Comparison of ENCODE assay signal across 8 mouse cellular contexts in the genomic region with DNA sequence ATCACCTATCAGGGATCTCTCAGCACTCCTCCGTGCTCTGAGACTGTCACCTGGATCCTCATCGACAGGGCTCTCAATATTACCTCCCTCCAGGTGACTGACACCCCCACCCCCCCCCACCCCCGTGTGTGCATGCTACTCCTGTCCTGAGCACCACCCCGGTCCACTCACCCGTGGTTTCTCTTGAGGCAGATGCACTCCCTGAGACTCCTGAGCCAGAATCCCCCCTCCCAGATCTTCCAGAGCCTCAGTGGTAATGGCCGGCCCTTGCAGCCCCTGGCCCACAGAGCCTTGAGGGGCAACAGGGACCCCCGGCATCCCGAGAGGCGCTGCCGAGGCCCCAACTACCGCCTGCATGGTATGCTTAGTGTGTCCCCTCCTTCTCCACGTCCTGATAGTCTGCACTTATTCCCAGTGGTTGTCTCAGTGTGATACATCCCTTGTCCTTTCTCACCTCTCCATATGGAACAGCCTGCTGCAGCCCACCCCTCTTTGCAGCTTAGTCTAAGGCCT. TPM values are rescaled to one million over a fixed set of nuclear protein-coding genes. Genes with fewer than 3 reads are reported as not detected.
DNase-seq lines count a peak whose midpoint lies in the region; ATAC-seq lines count a peak whose summit lies in the region.

No protein-coding gene starts in this region.

- 36% methylated on average over 12 of the region's 12 CpGs for WGBS in heart, embryonic 14.5 days
- WGBS in hindbrain, embryonic 10.5 days, result 47% methylated on average over 12 of the region's 12 CpGs
- 36% methylated on average over 12 of the region's 12 CpGs for WGBS in midbrain, embryonic 12.5 days

- H3K27me3 ChIP-seq in heart, embryonic 14.5 days (ENCODE audit: control insufficient read depth, insufficient read depth, low read length), result peaks cover 19% of the 10 kb centered on the region
- H3K27me3 ChIP-seq in hindbrain, embryonic 10.5 days (ENCODE audit: insufficient read depth, poor library complexity, severe bottlenecking), result peaks cover 32% of the 10 kb centered on the region
- H3K27me3 ChIP-seq in midbrain, embryonic 12.5 days, result peaks cover 30% of the 10 kb centered on the region

- intact Hi-C loops in heart, postnatal 10 days (cut with DNase I), result no loop called here

- peak overlapping the region; percentile 89 to 90 for H3K27ac ChIP-seq in heart, embryonic 14.5 days (replicated peaks in 1 of 2; ENCODE audit: control insufficient read depth in 1 of 2, insufficient read depth in 1 of 2, low read depth in 2 of 2, low read length in 2 of 2)
- H3K27ac ChIP-seq in brown adipose tissue, adult 24 weeks (replicated peaks; ENCODE audit: low read depth, low read length), result peak overlapping the region; percentile 84
- peak overlapping the region; percentile 91 for H3K27ac ChIP-seq in hindbrain, embryonic 10.5 days
- H3K27ac ChIP-seq in midbrain, embryonic 12.5 days (replicated peaks), result peak overlapping the region; percentile 88

- H3K4me1 ChIP-seq in heart, embryonic 14.5 days (ENCODE audit: control insufficient read depth in 2 of 2, insufficient read depth in 2 of 2, low read length in 2 of 2), result peaks cover 28 to 51% of the 10 kb centered on the region in 2 experiments
- 0 out of 2 replicates have a peak, but pooled peaks cover 8% of the 10 kb centered on the region for H3K4me1 ChIP-seq in brown adipose tissue, adult 24 weeks (ENCODE audit: control insufficient read depth, insufficient read depth, insufficient read length, low read length)
- H3K4me1 ChIP-seq in hindbrain, embryonic 10.5 days (replicated peaks), result peaks cover 77% of the 10 kb centered on the region
- H3K4me1 ChIP-seq in midbrain, embryonic 12.5 days, result peaks cover 78% of the 10 kb centered on the region

- H3K9ac ChIP-seq in heart, embryonic 14.5 days (ENCODE audit: low read length), result peak overlapping the region; percentile 67
- peak overlapping the region; percentile 51 for H3K9ac ChIP-seq in midbrain, embryonic 12.5 days (replicated peaks)

- DNase-seq in heart, postnatal 10 days, result no peak
- no peak for DNase-seq in hindbrain, embryonic 10.5 days (ENCODE audit: low spot score)
- no peak for DNase-seq in urinary bladder, postnatal 14 days (ENCODE audit: low spot score)
- DNase-seq in right cerebral cortex, postnatal 14 days, result no peak
- DNase-seq in kidney, adult 11 months, result no peak

- H3K36me3 ChIP-seq in heart, embryonic 14.5 days (ENCODE audit: control insufficient read depth, insufficient read depth, low read length), result no peaks in the 10 kb centered on the region
- no peaks in the 10 kb centered on the region for H3K36me3 ChIP-seq in hindbrain, embryonic 10.5 days
- H3K36me3 ChIP-seq in midbrain, embryonic 12.5 days, result no peaks in the 10 kb centered on the region

- H3K9me3 ChIP-seq in heart, embryonic 14.5 days (ENCODE audit: control insufficient read depth, low read length), result no peaks in the 10 kb centered on the region
- H3K9me3 ChIP-seq in hindbrain, embryonic 10.5 days, result no peaks in the 10 kb centered on the region
- H3K9me3 ChIP-seq in midbrain, embryonic 12.5 days, result no peaks in the 10 kb centered on the region

- no peak for ATAC-seq in heart, embryonic 14.5 days (ENCODE audit: insufficient number of reproducible peaks, insufficient read depth, low FRiP score, low read depth)
- no peak for ATAC-seq in midbrain, embryonic 12.5 days (ENCODE audit: low FRiP score, low read depth)

- H3K4me3 ChIP-seq in heart, embryonic 14.5 days (ENCODE audit: control insufficient read depth in 1 of 2, insufficient read depth in 1 of 2, low read depth in 1 of 2, low read length in 2 of 2), result peak overlapping the region; percentile 58 to 74
- H3K4me3 ChIP-seq in brown adipose tissue, adult 24 weeks (ENCODE audit: insufficient read depth, low read depth, low read length), result peak overlapping the region; percentile 57; the same call in 1 of the 2 replicates
- H3K4me3 ChIP-seq in hindbrain, embryonic 10.5 days, result peak overlapping the region; percentile 79
- H3K4me3 ChIP-seq in midbrain, embryonic 12.5 days, result peak overlapping the region; percentile 58

- H3K4me2 ChIP-seq in heart, embryonic 14.5 days (ENCODE audit: low read length), result peak overlapping the region; percentile 96
- peak overlapping the region; percentile 98 for H3K4me2 ChIP-seq in midbrain, embryonic 12.5 days (replicated peaks)

RNA-seq across cellular contexts. Expression of a gene that starts 1.3 kb away (rescaled TPM):
- polyA plus RNA-seq in heart, embryonic 14.5 days (2014; fragmentation: Nextera tagmentation; extraction: Ambion mirVana), result 4.5 and 7.3 TPM in 2 replicates
- total RNA-seq in heart, postnatal 10 days (2021), result 10 to 100 TPM; 22.7 to 29.8 TPM
- 23.3 and 31.5 TPM in 2 replicates for polyA plus RNA-seq in brown adipose tissue, adult 24 weeks (2012; ENCODE audit: insufficient read depth, insufficient read length, missing spikeins)
- polyA plus RNA-seq in hindbrain, embryonic 10.5 days (2016; fragmentation: Nextera tagmentation; extraction: Ambion mirVana), result 3.0 and 3.4 TPM in 2 replicates
- 4.5 and 4.6 TPM in 2 replicates for polyA plus RNA-seq in midbrain, embryonic 12.5 days (2016; fragmentation: Nextera tagmentation; extraction: Ambion mirVana)

RNA-seq across cellular contexts. Expression of a gene that starts 3.9 kb away (rescaled TPM):
- 6.8 and 8.0 TPM in 2 replicates for polyA plus RNA-seq in heart, embryonic 14.5 days (2014; fragmentation: Nextera tagmentation; extraction: Ambion mirVana)
- 1 to 10 TPM; 4.2 to 4.6 TPM for total RNA-seq in heart, postnatal 10 days (2021)
- polyA plus RNA-seq in brown adipose tissue, adult 24 weeks (2012; ENCODE audit: insufficient read depth, insufficient read length, missing spikeins), result 12.1 and 17.1 TPM in 2 replicates
- polyA plus RNA-seq in hindbrain, embryonic 10.5 days (2016; fragmentation: Nextera tagmentation; extraction: Ambion mirVana), result 8.3 and 13.0 TPM in 2 replicates
- 17.0 and 18.8 TPM in 2 replicates for polyA plus RNA-seq in midbrain, embryonic 12.5 days (2016; fragmentation: Nextera tagmentation; extraction: Ambion mirVana)

RNA-seq across cellular contexts. Expression of a gene that starts 9.4 kb away (rescaled TPM):
- polyA plus RNA-seq in heart, embryonic 14.5 days (2014; fragmentation: Nextera tagmentation; extraction: Ambion mirVana), result 0.28 and 0.41 TPM in 2 replicates
- under 1 TPM in 1 of 2 experiments, not detected in 1; 0.22 TPM for total RNA-seq in heart, postnatal 10 days (2021)
- not detected in 2 replicates for polyA plus RNA-seq in brown adipose tissue, adult 24 weeks (2012; ENCODE audit: insufficient read depth, insufficient read length, missing spikeins)
- 0.62 and 0.77 TPM in 2 replicates for polyA plus RNA-seq in hindbrain, embryonic 10.5 days (2016; fragmentation: Nextera tagmentation; extraction: Ambion mirVana)
- polyA plus RNA-seq in midbrain, embryonic 12.5 days (2016; fragmentation: Nextera tagmentation; extraction: Ambion mirVana), result 0.79 and 0.80 TPM in 2 replicates

RNA-seq across cellular contexts. Expression of a gene that starts 11.7 kb away (rescaled TPM):
- polyA plus RNA-seq in heart, embryonic 14.5 days (2014; fragmentation: Nextera tagmentation; extraction: Ambion mirVana), result 666 and 743 TPM in 2 replicates
- total RNA-seq in heart, postnatal 10 days (2021), result 100 to 1,000 TPM; 698 to 700 TPM
- polyA plus RNA-seq in brown adipose tissue, adult 24 weeks (2012; ENCODE audit: insufficient read depth, insufficient read length, missing spikeins), result 445 and 504 TPM in 2 replicates
- 1,010 and 1,126 TPM in 2 replicates for polyA plus RNA-seq in hindbrain, embryonic 10.5 days (2016; fragmentation: Nextera tagmentation; extraction: Ambion mirVana)
- polyA plus RNA-seq in midbrain, embryonic 12.5 days (2016; fragmentation: Nextera tagmentation; extraction: Ambion mirVana), result 688 and 721 TPM in 2 replicates

RNA-seq across cellular contexts. Expression of a gene that starts 14.2 kb away (rescaled TPM):
- 11.9 and 12.5 TPM in 2 replicates for polyA plus RNA-seq in heart, embryonic 14.5 days (2014; fragmentation: Nextera tagmentation; extraction: Ambion mirVana)
- 10 to 100 TPM; 17.4 to 20.1 TPM for total RNA-seq in heart, postnatal 10 days (2021)
- 9.2 and 9.9 TPM in 2 replicates for polyA plus RNA-seq in brown adipose tissue, adult 24 weeks (2012; ENCODE audit: insufficient read depth, insufficient read length, missing spikeins)
- polyA plus RNA-seq in hindbrain, embryonic 10.5 days (2016; fragmentation: Nextera tagmentation; extraction: Ambion mirVana), result 33.6 and 35.5 TPM in 2 replicates
- polyA plus RNA-seq in midbrain, embryonic 12.5 days (2016; fragmentation: Nextera tagmentation; extraction: Ambion mirVana), result 24.0 and 25.8 TPM in 2 replicates
